Mouse (Mus musculus): Measurements from ENCODE around the gene Cited4.

DNA sequence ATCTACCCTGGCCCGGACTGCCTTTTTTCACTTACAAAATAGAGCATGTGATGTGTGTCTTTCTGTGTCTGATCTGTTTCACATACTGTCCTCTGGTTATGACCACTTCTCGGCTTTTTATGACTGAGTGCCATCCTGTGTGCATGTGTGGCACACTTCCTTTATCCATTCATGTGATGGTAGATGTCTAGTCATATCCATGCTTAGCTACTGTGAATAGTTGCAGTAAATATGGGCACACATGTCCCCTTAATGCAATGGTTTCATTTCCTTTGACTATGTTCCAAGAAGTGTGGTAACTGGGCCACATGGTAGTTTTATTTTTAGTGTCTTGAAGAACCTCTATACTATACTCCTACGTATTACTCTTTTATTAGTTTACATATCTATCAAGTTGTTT, 22.5 kb upstream of the Cited4 start:
- TF ChIP-seq EP300 (IDR thresholded peaks at IDR 0.05; ENCODE audit: insufficient read depth, low read depth, low read length) (no peak), CTCF (IDR thresholded peaks at IDR 0.05) (no peak)

All from heart, adult 2 months (tissue).